Mouse (Mus musculus): ENCODE data around the gene Lrig1. TPM values are rescaled to one million over a fixed set of nuclear protein-coding genes. Genes with fewer than 3 reads are reported as not detected.

The Lrig1 gene
- polyA plus RNA-seq, 1 experiment from 2014 or later: 4.5 TPM

DNA sequence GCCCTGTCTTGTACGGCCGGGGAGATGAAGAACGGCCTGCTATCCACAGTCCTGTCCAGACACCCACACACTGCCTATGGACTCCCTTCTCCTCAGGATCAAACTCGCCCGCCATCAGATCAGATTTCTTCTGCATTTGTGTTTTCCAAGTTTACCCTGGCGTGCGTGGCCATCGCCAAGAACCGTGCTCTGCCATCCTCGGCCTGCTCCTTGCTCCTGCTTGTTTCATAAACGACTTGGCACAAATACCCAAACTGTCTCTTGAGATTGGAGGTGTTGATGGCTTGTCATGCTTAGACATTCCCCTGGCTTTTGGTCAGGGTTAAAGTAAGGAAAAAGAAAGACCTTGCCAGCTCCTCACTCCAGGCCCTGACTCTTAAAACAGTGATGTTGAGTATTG is 105.2 kb downstream of the Lrig1 start:
- no peak overlapping the region for H3K4me2 ChIP-seq (ENCODE audit: low read depth, low read length)

DNA sequence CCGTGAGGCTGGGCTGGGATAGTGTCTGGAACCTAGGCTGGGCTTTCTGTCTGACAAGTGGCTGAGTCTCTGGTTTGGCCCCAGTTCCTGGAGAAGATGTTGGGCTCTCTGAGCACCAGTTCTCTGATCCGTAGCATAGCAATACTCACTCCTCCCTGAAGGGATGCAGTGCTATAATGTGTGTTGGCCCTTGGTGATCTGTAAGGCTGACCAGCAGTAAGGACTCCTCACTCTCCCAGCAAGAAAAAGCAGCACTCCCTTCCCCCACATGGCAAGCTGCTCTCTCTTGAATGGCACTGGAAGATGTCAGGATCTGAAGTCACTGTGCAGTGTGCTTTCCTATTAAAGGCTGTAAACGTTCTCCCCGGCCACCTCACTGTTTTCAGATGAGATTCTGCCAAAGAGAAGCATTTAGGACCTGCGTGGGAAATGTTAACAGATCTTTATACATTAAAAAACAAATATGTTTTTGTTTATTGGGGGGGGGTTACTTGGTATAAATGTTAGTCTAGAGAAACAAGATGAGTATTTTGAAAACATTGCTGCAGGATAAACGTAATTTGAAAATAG is 105.8 kb downstream of the Lrig1 start:
- ATAC-seq (ENCODE audit: low read depth): no peak
- 72% methylated on average over 6 of the region's 6 CpGs for WGBS (ENCODE audit: insufficient replicate concordance)
- no peaks in the 10 kb centered on the region for H3K27me3 ChIP-seq (ENCODE audit: control insufficient read depth, insufficient read depth, low read depth, low read length)

More for the DNA sequence above, 105.2 kb downstream of the Lrig1 start:
- WGBS (ENCODE audit: insufficient replicate concordance): 81% methylated on average over 11 of the region's 11 CpGs
- no peaks in the 10 kb centered on the region for H3K4me1 ChIP-seq (ENCODE audit: control insufficient read depth, low read depth, low read length)
- ATAC-seq (ENCODE audit: low read depth): no peak
- H3K27me3 ChIP-seq (ENCODE audit: control insufficient read depth, insufficient read depth, low read depth, low read length): no peaks in the 10 kb centered on the region
- no peak overlapping the region for H3K27ac ChIP-seq (ENCODE audit: low read length)
- no peaks in the 10 kb centered on the region for H3K9me3 ChIP-seq (replicated peaks; ENCODE audit: control insufficient read depth, low read length)
- no peak overlapping the region for H3K4me3 ChIP-seq (ENCODE audit: low read depth, low read length)
- H3K9ac ChIP-seq (ENCODE audit: low read depth, low read length): no peak overlapping the region
- no peaks in the 10 kb centered on the region for H3K36me3 ChIP-seq (ENCODE audit: control insufficient read depth, insufficient read depth)

DNA sequence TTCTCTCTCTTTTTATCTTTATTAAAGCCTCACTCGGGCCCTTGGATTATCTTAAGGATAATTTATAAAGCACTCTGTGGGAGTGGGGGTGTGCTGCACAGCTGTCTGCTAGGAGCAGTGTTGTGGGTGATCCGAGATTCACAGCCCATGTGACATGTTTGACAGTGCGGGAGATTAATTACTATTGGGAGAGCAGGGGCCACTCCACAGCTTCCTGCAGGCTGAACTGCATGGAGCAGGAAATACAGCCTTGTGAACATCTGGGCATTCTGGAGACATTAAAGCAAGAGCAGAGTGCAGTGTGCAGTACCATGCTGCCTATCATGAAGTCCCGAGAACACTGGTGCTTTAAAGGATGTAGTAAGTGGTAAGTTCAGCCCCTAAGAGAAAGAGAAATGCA is 107.2 kb downstream of the Lrig1 start:
- 42% methylated on average over 4 of the region's 4 CpGs for WGBS (ENCODE audit: insufficient replicate concordance)
- Histone ChIP-seq H3K4me3 (ENCODE audit: low read depth, low read length) (no peak overlapping the region), H3K9me3 (replicated peaks; ENCODE audit: control insufficient read depth, low read length) (no peaks in the 10 kb centered on the region), H3K9ac (ENCODE audit: low read depth, low read length) (no peak overlapping the region), H3K4me1 (ENCODE audit: control insufficient read depth, low read depth, low read length) (no peaks in the 10 kb centered on the region), H3K27me3 (ENCODE audit: control insufficient read depth, insufficient read depth, low read depth, low read length) (no peaks in the 10 kb centered on the region), H3K4me2 (ENCODE audit: low read depth, low read length) (no peak overlapping the region), H3K27ac (ENCODE audit: low read length) (no peak overlapping the region), H3K36me3 (ENCODE audit: control insufficient read depth, insufficient read depth) (no peaks in the 10 kb centered on the region)
- ATAC-seq (ENCODE audit: low read depth): no peak

More for the DNA sequence above, 105.8 kb downstream of the Lrig1 start:
- no peaks in the 10 kb centered on the region for H3K36me3 ChIP-seq (ENCODE audit: control insufficient read depth, insufficient read depth)
- H3K4me3 ChIP-seq (ENCODE audit: low read depth, low read length): no peak overlapping the region
- no peaks in the 10 kb centered on the region for H3K9me3 ChIP-seq (replicated peaks; ENCODE audit: control insufficient read depth, low read length)
- H3K4me1 ChIP-seq (ENCODE audit: control insufficient read depth, low read depth, low read length): no peaks in the 10 kb centered on the region
- H3K4me2 ChIP-seq (ENCODE audit: low read depth, low read length): no peak overlapping the region
- H3K27ac ChIP-seq (ENCODE audit: low read length): no peak overlapping the region
- H3K9ac ChIP-seq (ENCODE audit: low read depth, low read length): no peak overlapping the region

DNA sequence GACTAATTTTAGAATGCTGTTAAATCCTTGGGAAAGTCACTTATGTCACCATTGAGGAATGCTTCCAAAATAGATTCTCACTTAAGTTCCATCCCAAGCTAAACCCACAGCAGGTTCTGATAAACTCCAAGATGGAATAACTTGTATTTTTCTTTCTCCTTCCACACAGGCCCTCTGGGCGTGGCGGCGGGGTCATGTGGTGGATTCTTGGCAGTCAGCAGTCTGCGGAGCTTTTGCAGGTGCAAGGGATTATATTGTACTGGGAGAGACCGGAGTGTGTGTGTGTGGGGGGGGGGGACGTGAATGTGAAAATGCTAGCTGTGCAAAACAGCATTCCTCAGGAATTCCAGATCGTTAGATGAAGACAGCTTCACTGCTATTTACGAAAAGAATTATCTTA is 107.7 kb downstream of the Lrig1 start:
- no peak overlapping the region for H3K27ac ChIP-seq (ENCODE audit: low read length)
- 67% methylated on average over 8 of the region's 8 CpGs for WGBS (ENCODE audit: insufficient replicate concordance)

DNA sequence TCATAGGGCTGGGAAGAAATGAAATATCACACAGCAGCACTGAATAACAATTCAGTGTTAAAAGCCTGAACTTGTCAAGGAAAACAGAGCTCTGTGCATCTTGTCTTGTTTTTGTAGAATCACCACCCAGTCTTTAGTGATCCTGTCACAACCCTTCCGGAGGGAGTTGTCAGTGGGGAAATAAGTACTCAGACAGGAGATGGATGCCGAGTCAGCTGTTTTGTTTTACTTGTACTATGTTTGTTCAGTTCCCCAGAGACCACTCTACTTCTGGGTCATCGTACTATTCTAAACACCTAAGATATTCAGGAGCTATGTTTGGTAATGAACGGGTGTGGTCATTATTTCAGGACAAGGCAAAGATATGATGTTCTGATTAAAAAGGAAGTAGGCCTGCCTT is 111.6 kb downstream of the Lrig1 start:
- H3K4me1 ChIP-seq (ENCODE audit: control insufficient read depth, low read depth, low read length): no peaks in the 10 kb centered on the region
- no peaks in the 10 kb centered on the region for H3K27me3 ChIP-seq (ENCODE audit: control insufficient read depth, insufficient read depth, low read depth, low read length)
- no peak overlapping the region for H3K4me2 ChIP-seq (ENCODE audit: low read depth, low read length)
- H3K9ac ChIP-seq (ENCODE audit: low read depth, low read length): no peak overlapping the region
- H3K27ac ChIP-seq (ENCODE audit: low read length): no peak overlapping the region
- no peak overlapping the region for H3K4me3 ChIP-seq (ENCODE audit: low read depth, low read length)
- no peaks in the 10 kb centered on the region for H3K9me3 ChIP-seq (replicated peaks; ENCODE audit: control insufficient read depth, low read length)
- ATAC-seq (ENCODE audit: low read depth): no peak
- 80% methylated on average over 4 of the region's 4 CpGs for WGBS (ENCODE audit: insufficient replicate concordance)
- no peaks in the 10 kb centered on the region for H3K36me3 ChIP-seq (ENCODE audit: control insufficient read depth, insufficient read depth)

More for the DNA sequence above, 107.7 kb downstream of the Lrig1 start:
- no peaks in the 10 kb centered on the region for H3K4me1 ChIP-seq (ENCODE audit: control insufficient read depth, low read depth, low read length)
- no peak for ATAC-seq (ENCODE audit: low read depth)
- H3K9me3 ChIP-seq (replicated peaks; ENCODE audit: control insufficient read depth, low read length): no peaks in the 10 kb centered on the region
- H3K27me3 ChIP-seq (ENCODE audit: control insufficient read depth, insufficient read depth, low read depth, low read length): no peaks in the 10 kb centered on the region
- no peak overlapping the region for H3K9ac ChIP-seq (ENCODE audit: low read depth, low read length)
- H3K36me3 ChIP-seq (ENCODE audit: control insufficient read depth, insufficient read depth): no peaks in the 10 kb centered on the region
- H3K4me2 ChIP-seq (ENCODE audit: low read depth, low read length): no peak overlapping the region
- no peak overlapping the region for H3K4me3 ChIP-seq (ENCODE audit: low read depth, low read length)

DNA sequence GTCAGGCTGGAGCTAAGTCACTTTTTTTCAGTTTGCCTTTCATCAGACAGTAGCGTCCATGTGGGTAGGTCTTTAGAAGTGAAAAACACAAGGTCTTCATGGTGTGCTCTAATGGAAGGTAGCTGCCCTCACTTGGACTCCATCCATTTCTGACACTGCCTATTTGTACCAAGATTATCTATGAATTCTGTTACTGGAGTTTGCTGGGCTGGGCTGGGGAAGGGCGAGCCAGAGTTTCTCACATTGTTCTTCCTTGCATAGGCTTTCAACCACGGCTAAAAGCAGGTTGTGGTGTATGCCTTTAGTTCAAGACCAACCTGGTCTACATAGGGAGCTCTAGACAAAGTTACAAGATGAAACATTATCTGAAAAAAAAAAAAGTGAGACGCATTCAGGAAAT is 115.0 kb downstream of the Lrig1 start:
- Histone ChIP-seq H3K4me1 (ENCODE audit: control insufficient read depth, low read depth, low read length) (no peaks in the 10 kb centered on the region), H3K9me3 (replicated peaks; ENCODE audit: control insufficient read depth, low read length) (no peaks in the 10 kb centered on the region), H3K4me2 (ENCODE audit: low read depth, low read length) (no peak overlapping the region), H3K9ac (ENCODE audit: low read depth, low read length) (no peak overlapping the region), H3K27me3 (ENCODE audit: control insufficient read depth, insufficient read depth, low read depth, low read length) (no peaks in the 10 kb centered on the region), H3K36me3 (ENCODE audit: control insufficient read depth, insufficient read depth) (no peaks in the 10 kb centered on the region), H3K27ac (ENCODE audit: low read length) (no peak overlapping the region), H3K4me3 (ENCODE audit: low read depth, low read length) (no peak overlapping the region)
- ATAC-seq (ENCODE audit: low read depth): no peak
- 65% methylated on average over 4 of the region's 4 CpGs for WGBS (ENCODE audit: insufficient replicate concordance)

DNA sequence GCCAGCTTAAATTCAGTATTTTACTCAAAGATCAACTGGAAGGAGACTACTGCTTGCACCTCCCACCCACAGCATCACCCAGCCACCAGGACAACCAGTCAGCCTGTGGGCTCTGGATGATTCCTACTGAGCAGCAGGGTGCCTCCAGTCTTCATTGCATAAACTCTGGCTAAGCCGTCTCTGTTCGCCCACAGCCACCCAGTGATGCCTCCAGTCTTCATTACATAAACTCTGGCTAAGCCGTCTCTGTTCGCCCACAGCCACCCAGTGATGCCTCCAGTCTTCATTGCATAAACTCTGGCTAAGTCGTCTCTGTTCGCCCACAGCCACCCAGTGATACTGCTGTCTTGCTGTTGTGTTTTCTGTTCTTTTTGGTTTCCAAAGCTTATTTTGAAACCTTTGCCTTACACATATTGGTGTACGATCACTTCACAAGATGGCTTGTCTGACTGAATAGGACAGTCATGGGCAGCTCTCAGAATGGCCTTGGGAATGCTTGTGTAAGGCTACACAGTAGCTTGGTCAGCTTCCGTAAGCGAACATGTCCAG is 115.7 kb downstream of the Lrig1 start:
- ATAC-seq (ENCODE audit: low read depth): no peak
- Histone ChIP-seq H3K36me3 (ENCODE audit: control insufficient read depth, insufficient read depth) (no peaks in the 10 kb centered on the region), H3K9me3 (replicated peaks; ENCODE audit: control insufficient read depth, low read length) (no peaks in the 10 kb centered on the region), H3K27ac (ENCODE audit: low read length) (no peak overlapping the region), H3K9ac (ENCODE audit: low read depth, low read length) (no peak overlapping the region), H3K4me2 (ENCODE audit: low read depth, low read length) (no peak overlapping the region), H3K4me1 (ENCODE audit: control insufficient read depth, low read depth, low read length) (no peaks in the 10 kb centered on the region), H3K27me3 (ENCODE audit: control insufficient read depth, insufficient read depth, low read depth, low read length) (no peaks in the 10 kb centered on the region), H3K4me3 (ENCODE audit: low read depth, low read length) (no peak overlapping the region)
- 81% methylated on average over 9 of the region's 9 CpGs for WGBS (ENCODE audit: insufficient replicate concordance)

DNA sequence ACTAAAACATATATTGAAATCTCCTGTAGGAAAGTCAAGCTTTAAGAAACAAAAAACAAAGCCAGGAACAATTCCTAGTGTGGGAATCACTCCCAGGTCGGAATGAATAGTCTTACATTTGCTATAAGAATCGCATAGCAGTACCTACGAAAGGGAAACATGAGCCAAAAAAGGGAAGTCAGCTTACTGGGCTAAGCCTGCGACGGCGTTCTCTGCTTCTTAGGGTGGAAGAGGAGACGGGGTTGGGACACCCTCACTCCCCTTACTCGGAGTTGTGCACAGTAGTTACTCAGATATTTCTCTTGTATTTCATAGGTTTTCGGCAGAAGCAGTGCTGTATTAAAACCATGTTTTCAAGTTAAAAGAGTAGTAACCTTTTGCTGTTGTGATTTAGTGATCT is 117.9 kb downstream of the Lrig1 start:
- WGBS (ENCODE audit: insufficient replicate concordance): 57% methylated on average over 9 of the region's 9 CpGs
- H3K9ac ChIP-seq (ENCODE audit: low read depth, low read length): no peak overlapping the region
- no peaks in the 10 kb centered on the region for H3K9me3 ChIP-seq (replicated peaks; ENCODE audit: control insufficient read depth, low read length)
- no peak overlapping the region for H3K4me3 ChIP-seq (ENCODE audit: low read depth, low read length)
- no peak overlapping the region for H3K4me2 ChIP-seq (ENCODE audit: low read depth, low read length)
- no peak for ATAC-seq (ENCODE audit: low read depth)
- H3K4me1 ChIP-seq (ENCODE audit: control insufficient read depth, low read depth, low read length): no peaks in the 10 kb centered on the region
- no peak overlapping the region for H3K27ac ChIP-seq (ENCODE audit: low read length)
- H3K36me3 ChIP-seq (ENCODE audit: control insufficient read depth, insufficient read depth): no peaks in the 10 kb centered on the region
- H3K27me3 ChIP-seq (ENCODE audit: control insufficient read depth, insufficient read depth, low read depth, low read length): no peaks in the 10 kb centered on the region

DNA sequence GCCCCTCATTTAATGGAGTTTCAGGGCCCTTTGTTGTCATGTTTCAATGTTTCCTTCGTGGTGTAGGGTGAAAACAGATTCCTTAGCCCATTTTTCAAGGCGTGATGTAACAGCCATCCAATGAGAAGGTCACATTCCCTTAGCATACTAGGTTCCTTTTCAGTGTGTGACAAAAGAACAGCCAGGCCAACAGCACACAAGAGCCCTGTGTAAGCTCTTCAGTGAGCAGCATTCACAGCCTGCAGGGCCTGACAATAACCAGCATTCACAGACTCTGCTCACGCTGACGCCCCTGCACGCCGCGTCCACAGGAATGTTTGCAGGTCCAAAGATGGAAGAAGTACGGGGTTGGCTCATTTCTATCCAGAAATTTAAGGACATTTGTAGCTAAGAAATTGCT is 122.0 kb downstream of the Lrig1 start:
- Histone ChIP-seq H3K36me3 (ENCODE audit: control insufficient read depth, insufficient read depth) (no peaks in the 10 kb centered on the region), H3K4me3 (ENCODE audit: low read depth, low read length) (no peak overlapping the region), H3K27ac (ENCODE audit: low read length) (no peak overlapping the region), H3K27me3 (ENCODE audit: control insufficient read depth, insufficient read depth, low read depth, low read length) (no peaks in the 10 kb centered on the region), H3K9me3 (replicated peaks; ENCODE audit: control insufficient read depth, low read length) (no peaks in the 10 kb centered on the region), H3K4me2 (ENCODE audit: low read depth, low read length) (no peak overlapping the region), H3K9ac (ENCODE audit: low read depth, low read length) (no peak overlapping the region), H3K4me1 (ENCODE audit: control insufficient read depth, low read depth, low read length) (no peaks in the 10 kb centered on the region)
- no peak for ATAC-seq (ENCODE audit: low read depth)
- 79% methylated on average over 8 of the region's 8 CpGs for WGBS (ENCODE audit: insufficient replicate concordance)

All from liver, embryonic 16.5 days (tissue).